Mouse (Mus musculus) lung, postnatal 25 days (tissue): Measurements from ENCODE around the gene Tmem163.
A peak's percentile ranks its signal among the peaks of the same experiment; 100 is the strongest.

Source experiments
- DNase-seq: peaks from one replicate; pipeline ENCODE4 v3.0.0; 2022; ENCODE audit warnings: low spot score

Gene Tmem163

GRCm38 (mm10) chr1:127651564-127651963 lies 27.8 kb downstream of the Tmem163 start:
- no peak for DNase-seq

DNA sequence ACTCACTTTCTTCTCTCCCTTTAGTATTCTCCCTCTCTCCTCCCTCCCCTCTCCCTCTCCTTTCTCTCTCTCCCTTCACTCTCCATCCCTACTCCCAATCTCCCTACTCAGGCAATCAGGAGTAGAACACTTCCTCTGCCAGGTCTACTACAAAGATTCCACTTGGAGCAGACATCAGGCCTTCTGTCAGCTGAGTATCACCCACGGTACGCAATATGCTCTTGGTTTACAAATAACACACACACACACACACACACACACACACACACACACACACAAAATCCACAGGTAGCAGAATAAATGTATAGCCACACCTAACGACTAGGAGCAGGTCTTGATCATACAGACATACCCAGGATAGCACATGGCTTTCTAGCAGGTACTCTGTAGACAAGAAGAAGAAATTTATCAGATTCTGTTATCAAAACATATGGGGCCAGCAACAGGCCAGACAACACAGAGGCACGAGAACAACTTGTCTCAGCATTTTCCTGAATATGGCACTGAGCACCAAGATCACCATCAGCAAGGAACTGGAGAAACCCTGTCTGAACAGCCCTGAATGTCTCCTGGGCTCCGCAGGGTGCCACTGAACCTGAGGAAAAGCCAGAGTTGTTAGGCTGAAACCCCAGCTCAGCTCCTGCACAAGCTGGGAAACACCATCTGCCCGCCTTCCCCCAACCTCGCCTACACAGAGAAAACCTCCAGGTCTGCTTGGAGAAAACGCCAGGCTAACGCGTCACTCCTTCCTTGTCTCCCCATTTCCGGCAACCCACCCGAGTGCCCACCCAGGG lies 36.2 kb downstream of the Tmem163 start:
- no peak for DNase-seq

- no peak for DNase-seq
Observed at GRCm38 (mm10) chr1:127637917-127638316, 41.4 kb downstream of the Tmem163 start.

- DNase-seq, result peak; percentile 63
Observed at GRCm38 (mm10) chr1:127627151-127627550, 52.2 kb downstream of the Tmem163 start.

- DNase-seq, result peak; percentile 43
Observed at GRCm38 (mm10) chr1:127625577-127626362, 53.6 kb downstream of the Tmem163 start.

DNA sequence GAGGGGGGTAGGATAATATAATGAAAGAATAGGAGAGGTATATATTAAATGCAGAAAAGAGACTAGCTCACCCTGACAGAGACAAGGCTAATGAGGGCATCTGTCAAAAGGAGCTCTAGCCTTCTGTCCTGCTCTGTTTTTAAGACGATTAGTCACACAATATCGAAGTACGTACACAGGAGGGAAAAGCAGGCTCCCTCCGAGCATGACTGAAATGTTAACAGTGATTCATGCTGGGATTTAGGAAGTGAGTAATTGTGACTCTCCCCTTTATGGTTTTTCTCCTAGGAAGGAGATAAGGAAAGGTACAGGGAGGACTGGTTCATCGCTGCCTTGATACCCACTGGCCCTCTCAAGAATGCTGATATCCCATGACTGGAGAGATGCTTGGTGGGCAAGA lies 57.0 kb downstream of the Tmem163 start:
- DNase-seq, result no peak

DNA sequence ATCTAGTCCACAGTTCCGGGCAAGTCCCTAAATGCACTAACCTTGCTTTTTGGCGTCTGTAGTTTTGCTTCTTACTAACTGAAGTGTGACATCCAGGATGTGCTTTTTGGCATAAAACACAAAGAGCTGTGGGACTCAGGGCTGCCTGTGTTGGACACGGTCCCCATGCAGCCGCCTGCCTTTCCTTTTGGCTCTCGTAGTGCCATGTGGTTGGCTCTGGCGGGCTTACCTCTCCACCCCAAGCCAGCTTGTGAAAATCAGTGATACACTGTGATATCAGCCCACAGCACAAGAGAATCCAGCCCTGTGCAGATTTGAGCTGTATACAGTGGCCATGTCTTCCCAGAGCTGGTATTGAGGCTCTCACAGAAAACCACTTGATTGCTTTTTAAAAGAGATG lies 60.3 kb downstream of the Tmem163 start:
- DNase-seq, result no peak

GRCm38 (mm10) chr1:127610378-127610777 lies 69.0 kb downstream of the Tmem163 start:
- no peak for DNase-seq

- DNase-seq, result no peak
Observed at GRCm38 (mm10) chr1:127609814-127610213, 69.5 kb downstream of the Tmem163 start.

GRCm38 (mm10) chr1:127608326-127608725 lies 71.0 kb downstream of the Tmem163 start:
- DNase-seq, result peak; percentile 53

DNA sequence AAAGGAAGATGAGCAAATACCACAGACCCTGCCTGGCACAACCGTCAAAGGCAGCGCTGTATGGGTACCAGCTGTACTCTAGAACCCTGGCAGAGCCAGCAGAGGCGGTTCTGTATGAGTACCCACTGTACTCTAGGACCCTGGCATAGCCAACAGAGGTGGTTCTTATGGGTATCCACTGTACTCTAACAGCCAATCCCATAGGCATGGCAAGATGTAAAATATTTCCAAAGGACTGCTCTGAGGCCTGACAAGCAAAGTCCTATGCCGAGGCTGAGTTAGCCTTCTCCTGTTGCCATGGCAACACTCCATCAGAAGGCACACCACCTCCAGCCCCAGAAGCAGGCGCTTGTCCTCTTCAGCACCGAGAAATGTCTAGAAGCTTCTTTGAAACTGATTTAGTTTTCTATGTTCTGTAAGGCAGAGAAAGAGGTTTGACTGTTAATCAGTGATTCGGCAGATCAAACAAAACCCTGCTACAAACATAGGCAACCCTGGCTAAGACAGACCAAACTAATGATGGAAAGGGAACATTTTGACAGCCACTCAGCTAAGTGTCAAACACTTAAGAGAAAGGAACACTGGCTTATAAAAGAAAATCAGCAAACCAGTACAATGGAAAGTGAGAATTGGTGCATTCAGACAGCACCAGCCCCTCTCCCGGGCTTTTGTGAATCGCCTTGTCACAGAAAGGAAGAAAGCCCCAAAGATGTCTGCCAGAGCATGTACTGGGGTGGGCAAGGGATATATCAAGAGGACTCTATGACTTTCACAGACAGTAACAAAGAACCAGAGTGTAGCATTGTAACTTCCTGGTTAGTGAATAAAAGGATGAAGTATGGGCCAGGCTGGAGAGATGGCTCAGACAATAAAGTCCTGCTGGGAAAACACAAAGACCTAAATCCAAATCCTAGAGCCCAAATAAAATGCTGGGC lies 75.4 kb downstream of the Tmem163 start:
- no peak for DNase-seq

DNA sequence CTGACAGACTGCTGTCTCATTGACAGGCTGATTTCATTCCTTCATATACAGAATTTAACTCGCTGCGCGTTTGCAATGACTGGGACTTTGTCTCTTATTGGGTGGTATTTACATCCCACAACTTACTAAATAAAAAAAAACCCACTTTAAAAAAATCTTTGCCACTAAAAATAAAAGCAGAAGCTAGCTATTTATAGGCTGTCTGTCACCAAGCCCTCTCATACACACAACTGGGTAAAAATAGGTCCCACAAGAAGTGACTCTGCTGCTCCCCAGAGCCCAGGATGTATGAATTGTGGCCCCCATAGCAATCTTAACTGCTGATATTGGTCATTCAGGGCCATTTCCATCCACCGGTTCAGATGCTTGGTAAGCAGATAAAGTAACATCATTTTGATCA lies 83.2 kb downstream of the Tmem163 start:
- no peak for DNase-seq

GRCm38 (mm10) chr1:127595735-127596134 lies 83.6 kb downstream of the Tmem163 start:
- no peak for DNase-seq

DNA sequence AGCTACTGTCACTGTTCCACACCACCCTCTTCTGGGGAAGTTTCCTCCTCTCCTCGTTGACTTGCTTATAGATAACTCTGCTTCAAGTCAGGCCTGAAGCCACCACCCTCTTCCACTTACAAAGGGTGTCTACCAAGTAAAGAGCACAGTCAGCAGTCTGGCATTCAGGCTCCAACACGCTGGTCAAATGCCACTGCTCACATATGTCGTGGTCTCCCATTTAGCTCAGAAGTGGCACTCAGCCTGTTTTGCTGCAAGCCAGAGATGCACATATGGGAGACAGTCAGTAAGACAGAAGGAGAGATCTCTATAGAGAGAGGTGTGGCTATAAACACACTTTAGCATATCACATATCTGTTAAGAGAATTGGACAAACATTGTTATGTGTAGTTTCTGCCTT lies 89.8 kb downstream of the Tmem163 start:
- DNase-seq, result no peak

DNA sequence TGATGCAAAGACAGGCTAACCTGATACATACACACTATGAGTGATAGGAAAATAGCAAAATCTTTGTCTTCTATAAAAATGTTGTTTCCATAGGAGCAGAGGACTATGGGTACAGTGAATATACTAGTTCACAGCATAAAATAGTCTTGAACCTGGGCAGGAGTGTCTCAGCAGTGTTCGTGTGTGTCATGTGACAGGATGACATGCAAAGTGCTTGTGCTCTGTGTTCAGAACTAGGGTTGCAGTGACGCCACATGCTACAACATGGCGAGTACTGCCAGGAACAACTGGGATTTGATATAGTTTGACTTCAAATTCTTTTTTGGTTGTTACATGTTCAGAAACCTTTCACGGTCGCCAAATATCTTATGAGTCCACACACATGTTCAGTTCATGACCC lies 92.3 kb downstream of the Tmem163 start:
- no peak for DNase-seq

GRCm38 (mm10) chr1:127586156-127586555 lies 93.2 kb downstream of the Tmem163 start:
- DNase-seq, result peak; percentile 60

GRCm38 (mm10) chr1:127577981-127578380 lies 101.4 kb downstream of the Tmem163 start:
- DNase-seq, result no peak

GRCm38 (mm10) chr1:127577083-127577482 lies 102.3 kb downstream of the Tmem163 start:
- no peak for DNase-seq

- DNase-seq, result no peak
Observed at GRCm38 (mm10) chr1:127576563-127576962, 102.8 kb downstream of the Tmem163 start.

- no peak for DNase-seq
Observed at GRCm38 (mm10) chr1:127576143-127576542, 103.2 kb downstream of the Tmem163 start.

DNA sequence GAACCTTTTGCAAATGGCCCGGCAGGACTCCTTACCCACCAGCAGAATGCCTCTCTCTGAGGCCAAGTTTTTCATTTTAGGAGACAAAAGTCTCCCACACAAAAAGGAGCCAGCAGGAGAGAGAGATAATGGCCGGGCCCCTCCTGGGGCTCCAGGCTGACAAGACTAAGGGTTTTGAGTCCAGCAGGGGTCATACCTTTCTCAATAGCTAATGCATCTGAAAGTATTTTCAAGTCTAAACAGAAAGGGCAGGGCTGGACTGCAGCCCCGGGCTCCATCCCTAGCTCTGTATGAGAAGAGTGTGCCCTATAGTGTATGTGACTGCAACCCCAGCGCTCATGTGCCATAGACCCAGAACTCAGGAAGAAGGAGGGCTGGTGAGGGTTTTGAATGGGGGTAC lies 103.7 kb downstream of the Tmem163 start:
- no peak for DNase-seq

DNA sequence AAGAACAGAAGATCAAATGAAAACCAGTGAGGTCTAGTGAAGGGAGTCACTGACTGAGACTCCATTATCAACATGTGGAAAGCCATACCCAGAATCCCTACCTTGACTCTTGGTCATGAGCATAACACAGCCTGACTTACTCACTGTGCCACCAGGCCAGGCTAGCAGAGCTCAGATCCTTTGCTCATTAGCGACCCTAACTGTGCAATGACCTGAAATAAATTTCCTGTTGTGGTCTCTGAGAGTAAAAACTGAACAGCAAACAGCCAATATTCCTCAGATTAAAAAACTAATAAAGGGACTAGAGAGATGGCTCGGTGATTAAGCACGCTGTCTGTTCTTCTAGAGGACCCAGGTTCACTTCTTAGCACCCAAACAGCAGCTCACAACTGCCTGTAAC lies 106.2 kb downstream of the Tmem163 start:
- no peak for DNase-seq
